Mouse (Mus musculus) limb, embryonic 11.5 days (tissue): ENCODE results near the gene Vill. TPM values are rescaled to one million over a fixed set of nuclear protein-coding genes. Genes with fewer than 3 reads are reported as not detected.

Experiments used
- ATAC-seq: fragments of 200-750 bp; cut with Nextera tagmentation; 2 replicates; pipeline ENCODE4 v1.8.0; 2017; ENCODE audit warnings: low read depth; ENCODE audit not compliant: insufficient number of reproducible peaks, low FRiP score, low TSS enrichment
- DNase-seq: peaks from one replicate; pipeline ENCODE4 v3.0.0-alpha.2; 2015; ENCODE audit warnings: low spot score
- H3K27ac ChIP-seq: fragments of 300-500 bp; sonication (generic); replicated peaks from 2 replicates; pipeline ENCODE4 v1.5.1; 2014; ENCODE audit warnings: low read depth, mild to moderate bottlenecking, low read length
- H3K27me3 ChIP-seq: fragments of 300-500 bp; sonication (generic); 2 replicates; pipeline ENCODE4 v1.6.1; 2014; ENCODE audit warnings: mild to moderate bottlenecking, low read length, mixed read lengths; ENCODE audit not compliant: control insufficient read depth, insufficient read depth
- H3K36me3 ChIP-seq: fragments of 300-500 bp; sonication (generic); 2 replicates; pipeline ENCODE4 v1.6.1; 2014; ENCODE audit warnings: mild to moderate bottlenecking, low read length, moderate library complexity, mixed read lengths; ENCODE audit not compliant: control insufficient read depth, insufficient read depth
- H3K4me1 ChIP-seq: fragments of 300-500 bp; sonication (generic); 2 replicates; pipeline ENCODE4 v1.6.1; 2014; ENCODE audit warnings: low read length, mixed read lengths; ENCODE audit not compliant: control insufficient read depth, insufficient read depth
- H3K4me2 ChIP-seq: fragments of 300-500 bp; sonication (generic); 2 replicates; pipeline ENCODE4 v1.6.1; 2014; ENCODE audit warnings: low read depth, mild to moderate bottlenecking, moderate library complexity; ENCODE audit not compliant: severe bottlenecking
- H3K4me3 ChIP-seq: fragments of 300-500 bp; sonication (generic); 2 replicates; pipeline ENCODE4 v1.5.1; 2014; ENCODE audit warnings: low read depth, low read length
- H3K9ac ChIP-seq: fragments of 300-500 bp; sonication (generic); 2 replicates; pipeline ENCODE4 v1.6.1; 2014; ENCODE audit warnings: mild to moderate bottlenecking, low read length
- H3K9me3 ChIP-seq: fragments of 300-500 bp; sonication (generic); 2 replicates; pipeline ENCODE4 v1.6.1; 2016; ENCODE audit warnings: low read length; ENCODE audit not compliant: control insufficient read depth
- WGBS: fragments of 180-500 bp; shearing (Covaris S2); extraction: QIAGEN DNeasy Blood & Tissue Kit; methylation state at CpG from one replicate; pipeline ENCODE4 v1.1.7; 2014; 5-methylcytosine and 5-hydroxymethylcytosine counted together
- polyA plus RNA-seq: library from polyadenylated mRNA; unstranded; fragments of >200 nt; fragmentation: Nextera tagmentation; extraction: Ambion mirVana; gene quantifications from 2 replicates; pipeline ENCODE4 v1.2.1, GENCODE M21; 2014

The Vill gene
- polyA plus RNA-seq, 1 experiment from 2014 or later, result 26.5 TPM

- Histone ChIP-seq H3K36me3 (peaks cover 4% of the 10 kb centered on the region), H3K9ac (no peak overlapping the region), H3K9me3 (no peaks in the 10 kb centered on the region), H3K4me2 (no peak overlapping the region), H3K27me3 (no peaks in the 10 kb centered on the region), H3K4me3 (no peak overlapping the region), H3K27ac (no peak overlapping the region), H3K4me1 (no peaks in the 10 kb centered on the region)
- 95% methylated on average over 15 of the region's 15 CpGs for WGBS
- no peak for DNase-seq
- ATAC-seq, result no peak
These were observed 12.3 kb upstream of the Vill start for GRCm38 (mm10) chr9:119040101-119040775.

DNA sequence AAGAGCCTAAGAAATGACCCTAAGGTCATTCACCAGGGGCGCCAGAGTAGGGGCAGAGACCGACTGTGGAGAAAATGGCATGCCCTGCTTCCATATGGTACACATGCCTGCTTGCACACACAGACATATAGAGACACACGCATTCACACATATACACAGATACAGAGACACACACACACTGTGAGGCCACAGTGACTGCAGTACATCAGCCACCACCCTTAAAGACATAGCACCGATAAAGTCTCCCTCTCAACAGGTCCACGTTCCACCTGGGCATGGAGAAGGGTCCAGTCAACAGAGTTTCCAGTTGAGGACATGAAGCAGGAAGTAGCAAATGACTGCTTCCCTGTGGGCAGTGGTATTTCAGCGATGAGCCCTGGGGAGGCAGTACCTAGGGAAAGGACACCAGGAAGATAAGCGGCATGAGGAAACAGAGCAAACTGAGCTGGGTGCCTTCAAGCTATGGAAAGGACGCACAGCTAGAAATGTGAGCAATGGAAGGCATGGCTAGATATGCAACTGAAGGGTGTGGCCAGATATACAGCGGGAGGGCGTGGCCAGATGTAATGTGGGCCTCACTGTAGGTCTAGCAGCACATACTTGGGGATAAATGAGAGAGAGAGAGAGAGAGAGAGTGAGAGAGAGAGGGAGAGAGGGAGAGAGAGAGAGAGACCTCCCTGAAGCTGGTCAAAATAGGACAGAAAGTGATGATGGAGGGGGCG is 4.2 kb upstream of the Vill start:
- DNase-seq, result no peak
- WGBS, result 74% methylated on average over 11 of the region's 11 CpGs
- no peak overlapping the region for H3K9ac ChIP-seq
- ATAC-seq, result no peak
- no peak overlapping the region for H3K27ac ChIP-seq
- no peaks in the 10 kb centered on the region for H3K9me3 ChIP-seq
- no peaks in the 10 kb centered on the region for H3K36me3 ChIP-seq
- H3K27me3 ChIP-seq, result no peaks in the 10 kb centered on the region
- H3K4me1 ChIP-seq, result peaks cover 6% of the 10 kb centered on the region; the same call in 1 of the 2 replicates
- H3K4me3 ChIP-seq, result no peak overlapping the region
- H3K4me2 ChIP-seq, result no peak overlapping the region

DNA sequence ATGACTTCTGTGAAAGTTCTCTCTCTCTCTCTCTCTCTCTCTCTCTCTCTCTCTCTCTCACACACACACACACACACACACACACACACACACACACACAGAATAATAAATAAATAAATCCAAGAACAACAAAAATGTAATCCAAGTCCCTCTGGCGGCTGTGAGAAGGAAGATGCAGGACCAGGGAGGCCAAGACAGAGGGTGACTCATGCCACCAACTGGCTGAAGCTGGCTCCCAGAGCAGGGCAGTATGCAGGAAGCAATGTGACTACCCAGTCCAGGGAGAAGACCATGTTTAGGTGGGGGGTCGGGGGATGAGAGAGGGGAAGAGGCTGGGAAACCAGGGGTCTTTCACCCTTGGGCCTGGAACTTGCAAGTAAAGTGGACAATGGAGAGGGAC is 1.4 kb upstream of the Vill start:
- Histone ChIP-seq H3K9ac (no peak overlapping the region), H3K36me3 (no peaks in the 10 kb centered on the region), H3K27me3 (no peaks in the 10 kb centered on the region), H3K27ac (no peak overlapping the region), H3K9me3 (no peaks in the 10 kb centered on the region), H3K4me3 (no peak overlapping the region), H3K4me2 (no peak overlapping the region), H3K4me1 (peaks cover 14% of the 10 kb centered on the region)
- DNase-seq (no peak), ATAC-seq (no peak)
- WGBS, result 76% methylated on average over 2 of the region's 2 CpGs

DNA sequence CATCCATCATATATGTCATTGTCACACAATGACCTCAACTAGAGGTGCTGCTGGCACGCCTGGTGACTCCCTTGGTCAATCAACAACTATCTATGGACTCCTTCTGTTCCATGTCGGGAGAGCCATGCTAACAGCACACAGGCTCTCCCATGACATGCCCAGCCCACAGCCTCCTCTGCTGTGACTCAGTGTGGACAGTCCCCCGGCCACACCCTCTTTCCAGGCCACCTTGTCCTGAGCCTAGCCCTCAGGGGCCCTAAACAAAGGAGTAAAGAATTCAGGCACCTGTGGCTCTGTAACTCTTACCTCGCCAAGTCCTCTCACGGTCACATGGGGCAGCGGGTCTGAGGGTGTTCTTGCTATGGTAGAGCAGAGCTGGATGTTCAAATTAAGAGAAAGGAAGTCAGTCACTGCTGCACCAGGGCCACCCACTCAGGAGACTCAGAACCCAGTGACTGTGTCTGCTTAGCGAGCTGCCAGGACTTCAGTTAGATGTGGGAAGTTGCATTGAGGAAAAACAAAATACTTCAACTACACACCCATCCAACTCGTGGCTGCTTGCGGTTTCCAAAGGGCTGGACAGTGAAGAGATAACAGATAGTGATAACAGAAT is 1.5 kb downstream of the Vill start:
- ATAC-seq, result no peak
- Histone ChIP-seq H3K36me3 (no peaks in the 10 kb centered on the region), H3K27me3 (no peaks in the 10 kb centered on the region), H3K4me3 (no peak overlapping the region; the same call in 1 of the 2 replicates), H3K27ac (no peak overlapping the region), H3K4me2 (0 out of 2 replicates have a peak overlapping the region, but pooled peaks have one; percentile 83), H3K9ac (no peak overlapping the region), H3K4me1 (peaks cover 14% of the 10 kb centered on the region), H3K9me3 (no peaks in the 10 kb centered on the region)
- 84% methylated on average over 9 of the region's 9 CpGs for WGBS
- DNase-seq, result no peak

DNA sequence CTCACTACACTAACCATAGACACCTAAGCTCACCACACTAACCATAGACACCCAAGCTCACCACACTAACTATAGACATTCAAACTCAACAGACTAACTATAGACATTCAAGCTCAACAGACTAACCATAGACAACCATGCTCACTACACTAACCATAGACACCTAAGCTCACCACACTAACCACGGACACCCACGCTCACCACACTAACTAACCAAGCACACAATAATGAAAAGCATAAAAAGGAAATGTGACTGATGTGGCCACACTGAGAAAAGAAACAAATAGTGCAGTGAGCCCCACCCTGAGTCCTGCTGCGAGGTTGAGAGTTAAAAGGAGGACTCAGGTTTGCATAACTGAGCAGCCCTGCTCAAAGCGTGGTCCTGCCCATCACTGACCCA is 2.8 kb downstream of the Vill start:
- Histone ChIP-seq H3K4me2 (no peak overlapping the region), H3K36me3 (no peaks in the 10 kb centered on the region), H3K4me1 (peaks cover 14% of the 10 kb centered on the region), H3K27ac (no peak overlapping the region), H3K9me3 (no peaks in the 10 kb centered on the region), H3K9ac (no peak overlapping the region), H3K27me3 (no peaks in the 10 kb centered on the region), H3K4me3 (no peak overlapping the region)
- DNase-seq (no peak), ATAC-seq (no peak)
- 88% methylated on average over 4 of the region's 4 CpGs for WGBS

DNA sequence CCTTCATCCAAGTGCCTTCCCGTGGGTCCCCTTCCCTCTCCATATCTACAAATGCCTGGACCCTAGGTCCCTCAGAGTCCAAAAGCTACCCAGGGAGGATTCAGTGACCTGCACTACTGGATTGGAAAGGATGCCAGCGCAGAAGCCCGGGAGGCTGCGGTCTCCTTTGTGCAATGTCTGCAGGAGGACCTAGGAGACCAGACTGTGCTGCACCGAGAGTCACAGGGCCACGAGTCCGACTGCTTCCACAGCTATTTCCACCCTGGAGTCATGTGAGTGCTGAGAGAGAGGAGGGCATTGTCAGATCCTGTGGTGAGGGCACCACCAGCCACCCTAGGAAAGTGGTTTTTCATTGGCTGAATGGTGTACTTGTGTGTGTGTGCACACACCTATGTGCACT is 5.7 kb downstream of the Vill start:
- Histone ChIP-seq H3K27ac (no peak overlapping the region), H3K9me3 (no peaks in the 10 kb centered on the region), H3K27me3 (no peaks in the 10 kb centered on the region), H3K4me3 (no peak overlapping the region), H3K36me3 (no peaks in the 10 kb centered on the region), H3K4me1 (peaks cover 13% of the 10 kb centered on the region), H3K4me2 (no peak overlapping the region), H3K9ac (no peak overlapping the region)
- no peak for ATAC-seq
- WGBS, result 82% methylated on average over 7 of the region's 7 CpGs
- no peak for DNase-seq

GRCm38 (mm10) chr9:119060701-119061100 is 8.1 kb downstream of the Vill start:
- 93% methylated on average over 10 of the region's 10 CpGs for WGBS
- no peaks in the 10 kb centered on the region for H3K9me3 ChIP-seq
- H3K27ac ChIP-seq, result no peak overlapping the region

GRCm38 (mm10) chr9:119063036-119063644 is 10.6 kb downstream of the Vill start:
- Histone ChIP-seq H3K4me2 (no peak overlapping the region), H3K4me3 (no peak overlapping the region), H3K9me3 (no peaks in the 10 kb centered on the region), H3K27me3 (no peaks in the 10 kb centered on the region), H3K36me3 (no peaks in the 10 kb centered on the region), H3K4me1 (peaks cover 6% of the 10 kb centered on the region; the same call in 1 of the 2 replicates), H3K27ac (no peak overlapping the region), H3K9ac (no peak overlapping the region)
- ATAC-seq, result no peak
- no peak for DNase-seq
- 27% methylated on average over 19 of the region's 19 CpGs for WGBS

More at GRCm38 (mm10) chr9:119060701-119061100, 8.1 kb downstream of the Vill start:
- Histone ChIP-seq H3K36me3 (no peaks in the 10 kb centered on the region), H3K4me1 (peaks cover 6% of the 10 kb centered on the region; the same call in 1 of the 2 replicates), H3K27me3 (no peaks in the 10 kb centered on the region), H3K4me2 (no peak overlapping the region), H3K9ac (no peak overlapping the region), H3K4me3 (no peak overlapping the region)
- no peak for DNase-seq
- no peak for ATAC-seq
